Mouse (Mus musculus) cerebellum, postnatal 25 days (tissue): Measurements from ENCODE around the gene Cmss1.
"Not testable (repeated sequence)": the region's sequence is repeated elsewhere in the genome, so short reads cannot be mapped to it uniquely, and the experiment has no call there.

ENCODE experiments used
- DNase-seq, 2 experiments: peaks; one replicate each; pipeline ENCODE4 v3.0.0; 2021; ENCODE audit warnings: mixed read lengths in 2 of 2

Cmss1 gene

GRCm38 (mm10) chr16:57423001-57423800, 183.5 kb downstream of the Cmss1 start:
- no peak for DNase-seq

GRCm38 (mm10) chr16:57421680-57422417, 184.8 kb downstream of the Cmss1 start:
- no peak for DNase-seq

GRCm38 (mm10) chr16:57420773-57421556, 185.7 kb downstream of the Cmss1 start:
- DNase-seq: no peak

- no peak for DNase-seq
These were observed 186.8 kb downstream of the Cmss1 start for GRCm38 (mm10) chr16:57419881-57420280.

- no peak for DNase-seq
These were observed 187.3 kb downstream of the Cmss1 start for GRCm38 (mm10) chr16:57419332-57419731.

- DNase-seq: no peak
These were observed 188.7 kb downstream of the Cmss1 start for GRCm38 (mm10) chr16:57417955-57418354.

GRCm38 (mm10) chr16:57417017-57417416, 189.6 kb downstream of the Cmss1 start:
- no peak for DNase-seq

GRCm38 (mm10) chr16:57416049-57416448, 190.6 kb downstream of the Cmss1 start:
- DNase-seq: no peak

GRCm38 (mm10) chr16:57412766-57413165, 193.9 kb downstream of the Cmss1 start:
- no peak for DNase-seq

- no peak for DNase-seq
These were observed 202.8 kb downstream of the Cmss1 start for GRCm38 (mm10) chr16:57403825-57404224.

GRCm38 (mm10) chr16:57402910-57403309, 203.8 kb downstream of the Cmss1 start:
- DNase-seq: no peak

- DNase-seq: no peak
These were observed 205.0 kb downstream of the Cmss1 start for GRCm38 (mm10) chr16:57401702-57402101.

GRCm38 (mm10) chr16:57399566-57399965, 207.1 kb downstream of the Cmss1 start:
- DNase-seq: no peak

GRCm38 (mm10) chr16:57398387-57399214, 208.1 kb downstream of the Cmss1 start:
- DNase-seq: peak; percentile 44 to 74

GRCm38 (mm10) chr16:57397845-57398244, 208.8 kb downstream of the Cmss1 start:
- DNase-seq: no peak

- no peak for DNase-seq
These were observed 210.4 kb downstream of the Cmss1 start for GRCm38 (mm10) chr16:57396249-57396648.

GRCm38 (mm10) chr16:57393161-57393560, 213.5 kb downstream of the Cmss1 start:
- no peak for DNase-seq

GRCm38 (mm10) chr16:57392461-57392860, 214.2 kb downstream of the Cmss1 start:
- DNase-seq: no peak

- not testable (repeated sequence) for DNase-seq
These were observed 215.5 kb downstream of the Cmss1 start for GRCm38 (mm10) chr16:57391171-57391570.

GRCm38 (mm10) chr16:57389566-57390251, 217.0 kb downstream of the Cmss1 start:
- no peak for DNase-seq

- no peak for DNase-seq
These were observed 222.4 kb downstream of the Cmss1 start for GRCm38 (mm10) chr16:57384274-57384673.
